Mouse (Mus musculus): Measurements from ENCODE around the gene Aurkb.

DNA sequence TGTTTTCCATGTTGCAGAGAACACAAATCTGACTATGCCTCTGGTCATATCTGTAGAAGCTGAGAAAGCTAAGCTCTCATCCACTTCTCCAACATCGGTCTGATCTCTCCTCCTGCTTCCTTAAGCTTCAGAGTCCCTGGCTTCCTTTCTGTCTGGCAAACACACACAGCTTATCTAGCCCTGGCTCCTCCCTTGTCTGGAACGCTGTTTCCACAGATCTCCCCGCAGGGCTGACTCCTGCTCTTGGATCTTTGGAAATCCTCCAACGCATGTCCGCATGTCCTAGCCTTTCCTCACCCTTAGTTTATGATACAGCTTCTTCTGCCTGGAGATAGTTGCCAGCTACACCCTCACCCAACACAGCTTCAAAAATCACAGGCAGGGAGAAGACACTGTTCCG, 22.2 kb downstream of the Aurkb start:
- TF ChIP-seq USF1 (IDR thresholded peaks at IDR 0.05; ENCODE audit: low read depth) = no peak
- TF ChIP-seq MAX (IDR thresholded peaks at IDR 0.05; ENCODE audit: low read depth) = no peak
- no peak for TF ChIP-seq POLR2A (IDR thresholded peaks at IDR 0.05; ENCODE audit: insufficient read length, low read depth)
- no peak for TF ChIP-seq MYOG (IDR thresholded peaks at IDR 0.05; ENCODE audit: control insufficient read depth in 1 of 3, insufficient read depth in 1 of 3, insufficient read length in 2 of 3, low read depth in 2 of 3)
- TF ChIP-seq POLR2AphosphoS2 (IDR thresholded peaks at IDR 0.05; ENCODE audit: insufficient read length, low read depth) = no peak
- no peak for TF ChIP-seq E2F4 (IDR thresholded peaks at IDR 0.05; ENCODE audit: insufficient read depth)
- no peak for TF ChIP-seq TCF3 (IDR thresholded peaks at IDR 0.05; ENCODE audit: insufficient read length, low read depth)
- no peak for TF ChIP-seq SRF (IDR thresholded peaks at IDR 0.05; ENCODE audit: control insufficient read depth, insufficient read length, low read depth)
- no peak for TF ChIP-seq MYOD1 (IDR thresholded peaks at IDR 0.05; ENCODE audit: control insufficient read depth in 1 of 3, insufficient read length in 2 of 3, low read depth in 2 of 3)

All from myocyte (in vitro differentiated cells).